Mouse (Mus musculus) heart, embryonic 12.5 days (tissue): ENCODE measurements at regions not wholly inside any gene's neighbourhood (a gene's known extent, or its start where the extent isn't known, plus 50 kb on each side); places are given as distances from the start of the nearest gene placed in this dataset.

Experiments
- ATAC-seq: fragments of 200-750 bp; cut with Nextera tagmentation; 2 replicates; pipeline ENCODE4 v1.8.0; 2017; ENCODE audit warnings: moderate TSS enrichment, moderate library complexity; ENCODE audit not compliant: insufficient number of reproducible peaks, low FRiP score
- H3K27ac ChIP-seq: fragments of 300-500 bp; sonication (generic); 2 replicates; pipeline ENCODE4 v1.5.1; 2016; ENCODE audit warnings: mild to moderate bottlenecking, moderate library complexity; ENCODE audit not compliant: poor library complexity, severe bottlenecking
- H3K27me3 ChIP-seq: fragments of 300-500 bp; sonication (generic); replicated peaks from 2 replicates; pipeline ENCODE4 v1.6.1; 2016; ENCODE audit warnings: mild to moderate bottlenecking, moderate library complexity
- H3K36me3 ChIP-seq: fragments of 300-500 bp; sonication (generic); 2 replicates; pipeline ENCODE4 v1.6.1; 2016; ENCODE audit warnings: mild to moderate bottlenecking, moderate library complexity
- H3K4me1 ChIP-seq: fragments of 300-500 bp; sonication (generic); replicated peaks from 2 replicates; pipeline ENCODE4 v1.6.1; 2016; ENCODE audit warnings: mild to moderate bottlenecking
- H3K4me2 ChIP-seq: fragments of 300-500 bp; sonication (generic); 2 replicates; pipeline ENCODE4 v1.6.1; 2016; ENCODE audit warnings: mild to moderate bottlenecking, moderate library complexity
- H3K4me3 ChIP-seq: fragments of 300-500 bp; sonication (generic); 2 replicates; pipeline ENCODE4 v1.5.1; 2016; ENCODE audit warnings: mild to moderate bottlenecking
- H3K9ac ChIP-seq: fragments of 300-500 bp; sonication (generic); 2 replicates; pipeline ENCODE4 v1.6.1; 2016; ENCODE audit warnings: mild to moderate bottlenecking, moderate library complexity
- H3K9me3 ChIP-seq: fragments of 300-500 bp; sonication (generic); replicated peaks from 2 replicates; pipeline ENCODE4 v1.6.1; 2016; ENCODE audit warnings: mild to moderate bottlenecking, moderate library complexity
- WGBS: fragments of 180-500 bp; shearing (Covaris S2); methylation state at CpG from one replicate; pipeline ENCODE4 v1.1.7; 2016; 5-methylcytosine and 5-hydroxymethylcytosine counted together

DNA sequence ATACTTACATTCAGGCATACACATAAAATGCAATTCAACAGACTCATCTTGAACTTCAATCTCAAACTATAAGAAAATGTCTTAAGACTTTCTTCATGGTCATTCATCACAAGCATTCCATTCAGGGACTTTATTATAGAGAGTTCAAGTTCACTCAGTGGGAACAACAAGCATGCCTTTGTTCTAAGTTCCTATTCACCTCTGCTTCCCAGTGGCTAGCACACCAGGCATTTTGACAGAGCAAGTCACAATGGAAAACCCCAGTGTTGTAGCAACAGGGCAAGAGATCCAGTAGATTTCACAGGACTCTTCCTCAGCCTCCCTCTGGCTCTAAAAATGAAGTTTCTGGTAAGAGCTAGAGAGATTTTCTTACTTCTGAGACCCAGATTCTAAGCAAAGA lies 595.8 kb upstream of the Clint1 start:
- H3K27ac ChIP-seq = no peak overlapping the region
- H3K4me1 ChIP-seq = no peaks in the 10 kb centered on the region
- no peak for ATAC-seq

DNA sequence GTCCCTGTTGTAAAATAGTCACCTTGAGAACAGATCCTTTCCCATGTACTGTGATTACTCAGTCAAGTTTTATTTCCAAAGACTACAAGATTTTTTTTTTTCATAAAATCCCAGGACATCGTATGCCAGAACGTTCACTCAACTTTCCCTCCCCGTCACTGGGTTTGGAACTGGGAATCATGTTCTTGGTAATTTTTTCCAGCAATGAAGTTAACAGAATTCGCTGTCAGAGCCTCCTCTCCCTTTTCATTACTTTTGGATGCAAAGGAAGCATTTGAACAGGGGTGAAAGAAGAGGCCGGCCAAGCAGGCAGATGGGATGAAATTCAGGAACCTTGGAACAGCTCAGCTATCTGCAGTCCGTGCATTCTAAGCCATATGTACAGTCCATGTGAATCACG lies 589.7 kb upstream of the Clint1 start:
- ATAC-seq = no peak
- Histone ChIP-seq H3K4me1 (no peaks in the 10 kb centered on the region), H3K36me3 (no peaks in the 10 kb centered on the region), H3K27me3 (no peaks in the 10 kb centered on the region), H3K4me2 (no peak overlapping the region), H3K9ac (no peak overlapping the region), H3K27ac (no peak overlapping the region), H3K4me3 (no peak overlapping the region), H3K9me3 (no peaks in the 10 kb centered on the region)
- WGBS = 80% methylated on average over 7 of the region's 7 CpGs

More for the DNA sequence above, 595.8 kb upstream of the Clint1 start:
- H3K4me3 ChIP-seq = no peak overlapping the region
- H3K27me3 ChIP-seq = no peaks in the 10 kb centered on the region
- H3K9ac ChIP-seq = no peak overlapping the region
- H3K9me3 ChIP-seq = peaks cover 5% of the 10 kb centered on the region; the same call in 1 of the 2 replicates
- H3K4me2 ChIP-seq = no peak overlapping the region
- H3K36me3 ChIP-seq = no peaks in the 10 kb centered on the region

DNA sequence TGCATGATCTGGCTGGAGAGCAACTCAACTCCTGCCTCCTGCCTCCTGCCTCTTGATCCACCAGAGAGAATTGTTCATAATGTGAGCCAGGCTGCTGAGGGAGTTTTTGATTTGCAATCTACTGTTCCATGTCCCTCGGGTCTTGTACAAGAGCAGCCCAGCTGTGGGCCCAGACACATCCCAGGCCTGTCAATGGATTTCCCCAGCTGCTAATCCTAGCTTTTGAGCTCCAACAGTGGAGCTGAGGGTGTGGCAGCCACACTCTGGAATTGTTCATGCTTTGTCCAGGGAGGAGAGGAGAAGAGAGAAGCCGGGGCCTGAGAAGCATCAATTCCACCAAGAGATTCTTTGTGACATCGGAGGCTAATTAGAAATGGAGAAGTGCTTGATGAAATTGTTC lies 587.9 kb upstream of the Clint1 start:
- Histone ChIP-seq H3K27me3 (no peaks in the 10 kb centered on the region), H3K4me2 (no peak overlapping the region), H3K4me3 (no peak overlapping the region), H3K36me3 (no peaks in the 10 kb centered on the region), H3K9ac (no peak overlapping the region), H3K27ac (no peak overlapping the region), H3K4me1 (no peaks in the 10 kb centered on the region), H3K9me3 (no peaks in the 10 kb centered on the region)
- 63% methylated on average over 3 of the region's 3 CpGs for WGBS
- no peak for ATAC-seq

DNA sequence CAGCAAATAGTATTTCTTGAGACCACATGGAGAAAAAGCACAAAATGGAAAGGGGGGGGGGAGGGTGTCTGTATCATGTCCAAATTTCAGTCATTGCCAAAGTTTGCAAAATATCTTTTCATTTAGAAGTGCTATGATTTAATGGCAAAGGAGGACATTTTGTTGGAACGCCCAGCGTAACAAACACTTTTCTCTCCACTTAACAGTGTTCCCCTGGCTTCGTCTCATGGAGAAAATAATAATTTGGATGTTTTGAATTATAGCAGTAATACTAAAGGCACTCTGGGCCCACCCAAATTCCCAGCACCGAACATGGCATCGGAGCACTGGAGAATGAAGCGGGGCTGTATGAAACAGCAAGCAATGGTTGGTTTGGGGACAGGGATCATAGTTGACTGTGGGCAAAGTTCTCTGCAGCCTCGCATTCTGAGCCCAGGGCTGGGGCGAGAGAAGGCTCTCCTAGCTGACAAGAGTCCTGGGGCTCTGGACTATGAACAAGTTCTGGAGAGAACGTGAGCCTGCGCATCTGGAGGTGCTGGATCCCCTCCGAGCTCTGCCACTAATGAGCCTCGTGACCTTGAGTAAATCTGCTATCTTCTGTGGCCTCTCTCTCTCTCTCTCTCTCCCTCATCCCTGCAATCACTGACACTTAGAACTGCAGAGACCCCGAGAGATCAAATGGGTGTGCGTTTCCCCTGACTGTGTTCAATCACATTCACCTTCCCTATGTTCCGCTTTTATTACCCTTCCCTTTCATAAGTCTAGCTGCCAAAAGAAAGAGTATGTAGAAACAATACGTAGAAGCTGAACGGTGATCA lies 586.5 kb upstream of the Clint1 start:
- H3K4me3 ChIP-seq = no peak overlapping the region
- no peak for ATAC-seq
- H3K27ac ChIP-seq = no peak overlapping the region

DNA sequence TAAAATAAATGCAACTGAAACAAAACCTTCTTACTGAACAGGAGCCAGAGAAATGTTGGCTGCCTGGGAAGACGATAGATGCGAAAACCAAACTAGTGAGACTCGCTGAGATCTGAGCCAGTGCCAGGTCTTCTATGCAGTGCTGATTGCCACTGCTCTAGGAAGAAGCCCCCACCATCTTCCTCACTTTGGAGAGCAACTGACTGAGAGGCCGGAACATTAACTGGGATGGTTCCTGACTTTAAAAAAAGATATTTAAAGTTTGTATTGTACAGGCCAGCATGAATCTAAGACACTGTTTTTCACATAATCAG lies 585.9 kb upstream of the Clint1 start:
- ATAC-seq = no peak
- no peak overlapping the region for H3K27ac ChIP-seq

More for the DNA sequence above, 586.5 kb upstream of the Clint1 start:
- no peak overlapping the region for H3K4me2 ChIP-seq
- no peak overlapping the region for H3K9ac ChIP-seq
- WGBS = 71% methylated on average over 17 of the region's 17 CpGs
- H3K9me3 ChIP-seq = no peaks in the 10 kb centered on the region
- no peaks in the 10 kb centered on the region for H3K27me3 ChIP-seq
- H3K36me3 ChIP-seq = no peaks in the 10 kb centered on the region
- H3K4me1 ChIP-seq = no peaks in the 10 kb centered on the region

DNA sequence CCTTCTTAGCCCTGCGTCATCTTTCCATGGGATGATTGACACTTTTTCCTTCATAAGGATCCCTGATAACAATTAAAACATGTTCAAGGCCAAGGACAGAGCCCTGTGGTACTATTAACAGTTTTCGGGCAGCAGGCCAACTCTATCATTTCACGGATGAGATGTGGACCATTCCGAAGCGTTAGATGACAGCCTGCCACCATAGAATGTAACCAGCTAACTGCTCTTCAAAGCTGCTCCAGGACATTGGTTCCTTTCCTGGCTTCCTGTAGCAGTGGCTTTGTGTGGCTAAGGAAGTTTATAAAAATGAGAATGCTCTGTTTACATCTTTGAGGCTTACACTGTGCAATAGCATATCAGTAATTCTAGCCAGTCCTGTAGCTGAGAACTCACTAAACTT lies 582.6 kb upstream of the Clint1 start:
- no peaks in the 10 kb centered on the region for H3K4me1 ChIP-seq
- ATAC-seq = no peak
- 52% methylated on average over 5 of the region's 5 CpGs for WGBS
- no peaks in the 10 kb centered on the region for H3K9me3 ChIP-seq
- no peak overlapping the region for H3K4me2 ChIP-seq
- H3K27me3 ChIP-seq = no peaks in the 10 kb centered on the region
- no peak overlapping the region for H3K4me3 ChIP-seq
- no peak overlapping the region for H3K9ac ChIP-seq
- no peaks in the 10 kb centered on the region for H3K36me3 ChIP-seq
- H3K27ac ChIP-seq = no peak overlapping the region

More for the DNA sequence above, 585.9 kb upstream of the Clint1 start:
- Histone ChIP-seq H3K4me3 (no peak overlapping the region), H3K9ac (no peak overlapping the region), H3K4me1 (no peaks in the 10 kb centered on the region), H3K9me3 (no peaks in the 10 kb centered on the region), H3K27me3 (no peaks in the 10 kb centered on the region), H3K4me2 (no peak overlapping the region), H3K36me3 (no peaks in the 10 kb centered on the region)
- WGBS = 78% methylated on average over 4 of the region's 4 CpGs

DNA sequence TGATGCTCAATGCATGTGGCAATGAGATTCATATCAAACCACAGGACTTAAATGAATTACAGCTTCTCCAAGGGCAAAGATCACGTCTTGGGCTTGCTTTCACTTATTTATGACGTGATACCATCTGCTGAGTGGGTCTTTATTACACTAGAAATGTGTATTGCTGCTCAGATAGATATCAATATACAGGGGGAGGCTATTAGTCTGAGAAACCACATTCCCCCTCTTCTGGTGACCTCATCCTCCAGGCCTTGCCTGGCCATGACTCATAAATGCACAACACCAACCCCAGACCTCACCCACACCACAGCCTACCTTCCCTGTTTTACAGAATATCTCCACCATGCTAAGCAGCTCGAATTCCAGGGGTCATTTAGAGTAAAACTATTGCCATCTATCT lies 580.6 kb upstream of the Clint1 start:
- Histone ChIP-seq H3K27me3 (no peaks in the 10 kb centered on the region), H3K4me2 (no peak overlapping the region), H3K9ac (no peak overlapping the region), H3K4me3 (no peak overlapping the region), H3K36me3 (no peaks in the 10 kb centered on the region), H3K4me1 (no peaks in the 10 kb centered on the region; the same call in 1 of the 2 replicates), H3K9me3 (no peaks in the 10 kb centered on the region), H3K27ac (no peak overlapping the region)
- 52% methylated on average over 3 of the region's 3 CpGs for WGBS
- no peak for ATAC-seq

DNA sequence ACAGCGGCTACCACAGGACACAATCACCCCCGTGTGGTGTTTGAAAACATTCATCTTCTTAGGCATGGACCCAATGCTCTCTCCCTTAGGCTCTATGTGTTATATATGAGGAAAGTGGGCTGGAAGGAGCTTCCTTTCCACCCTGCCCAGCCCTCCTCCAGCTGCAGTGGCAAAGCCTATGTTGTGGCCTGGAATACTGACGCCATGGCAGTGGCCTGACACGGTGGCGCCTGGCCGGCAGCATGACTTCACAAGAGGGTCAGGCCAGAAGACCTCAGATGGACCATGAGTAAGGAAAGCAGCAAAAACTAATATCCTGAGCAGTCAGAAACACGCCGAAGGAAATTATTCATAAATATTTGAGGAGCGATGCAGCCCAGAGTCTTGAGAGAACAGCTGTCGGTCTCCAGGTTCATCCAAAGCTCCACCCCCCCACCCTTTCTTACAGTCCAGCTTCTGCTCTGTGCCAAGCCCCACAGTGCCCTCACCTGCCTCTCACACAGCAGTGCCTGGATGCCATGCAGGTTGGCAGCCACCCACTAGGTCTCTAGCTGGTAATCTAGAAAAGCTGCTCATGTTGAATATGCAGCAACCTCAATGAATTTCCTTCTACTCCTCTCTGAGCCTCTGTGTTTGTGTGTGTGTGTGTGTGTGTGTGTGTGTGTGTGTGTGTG lies 577.3 kb upstream of the Clint1 start:
- Histone ChIP-seq H3K9ac (no peak overlapping the region), H3K4me2 (no peak overlapping the region), H3K27me3 (no peaks in the 10 kb centered on the region), H3K4me3 (no peak overlapping the region), H3K27ac (no peak overlapping the region), H3K36me3 (no peaks in the 10 kb centered on the region), H3K9me3 (no peaks in the 10 kb centered on the region), H3K4me1 (no peaks in the 10 kb centered on the region; the same call in 1 of the 2 replicates)
- 82% methylated on average over 10 of the region's 10 CpGs for WGBS
- no peak for ATAC-seq

DNA sequence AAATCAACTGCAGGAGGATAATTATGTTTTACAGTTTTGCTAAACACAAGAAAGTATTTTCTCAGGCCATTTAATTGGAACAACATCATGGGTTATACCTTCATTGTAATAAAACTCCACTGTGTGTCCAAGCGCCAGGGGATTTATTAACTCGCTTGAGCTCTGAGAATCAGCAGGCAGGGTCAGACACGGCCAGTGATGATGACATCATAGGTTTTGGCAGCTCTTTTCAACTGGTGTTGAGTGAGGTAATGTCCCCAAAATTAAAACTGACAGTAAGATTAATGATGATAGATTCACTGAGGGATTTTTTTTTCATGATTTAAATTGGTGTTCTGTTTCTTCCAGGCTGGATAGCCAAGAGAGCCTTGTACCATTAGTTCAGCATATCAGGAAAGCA lies 576.7 kb upstream of the Clint1 start:
- 42% methylated on average over 3 of the region's 3 CpGs for WGBS
- ATAC-seq = no peak
- H3K27me3 ChIP-seq = no peaks in the 10 kb centered on the region
- H3K27ac ChIP-seq = no peak overlapping the region
- H3K4me1 ChIP-seq = no peaks in the 10 kb centered on the region; the same call in 1 of the 2 replicates
- no peak overlapping the region for H3K4me3 ChIP-seq
- no peaks in the 10 kb centered on the region for H3K9me3 ChIP-seq
- no peak overlapping the region for H3K4me2 ChIP-seq
- H3K9ac ChIP-seq = no peak overlapping the region
- no peaks in the 10 kb centered on the region for H3K36me3 ChIP-seq

DNA sequence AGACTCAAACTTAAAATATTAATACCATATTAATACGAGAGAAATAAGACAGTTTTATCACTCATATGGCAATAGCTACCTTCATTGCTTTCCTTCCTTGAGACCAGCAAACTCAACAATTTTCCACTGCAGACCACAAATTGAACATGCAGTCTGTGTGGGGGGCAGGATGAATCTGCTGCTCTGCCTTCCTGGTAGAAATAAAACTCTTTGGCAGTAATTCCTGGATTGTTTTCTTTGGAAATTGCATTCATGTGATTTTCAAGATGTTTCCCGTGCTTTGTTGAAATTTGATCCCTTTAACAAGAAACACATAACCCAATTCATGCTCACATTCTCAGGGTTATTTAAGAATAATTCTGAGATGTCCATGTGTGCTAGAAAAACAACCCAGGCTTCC lies 555.1 kb upstream of the Clint1 start:
- H3K4me2 ChIP-seq = no peak overlapping the region
- no peak overlapping the region for H3K9ac ChIP-seq
- no peaks in the 10 kb centered on the region for H3K27me3 ChIP-seq
- WGBS = 59% methylated on average over 2 of the region's 2 CpGs
- H3K36me3 ChIP-seq = no peaks in the 10 kb centered on the region
- no peaks in the 10 kb centered on the region for H3K4me1 ChIP-seq
- H3K27ac ChIP-seq = no peak overlapping the region
- H3K9me3 ChIP-seq = no peaks in the 10 kb centered on the region
- no peak overlapping the region for H3K4me3 ChIP-seq
- no peak for ATAC-seq

DNA sequence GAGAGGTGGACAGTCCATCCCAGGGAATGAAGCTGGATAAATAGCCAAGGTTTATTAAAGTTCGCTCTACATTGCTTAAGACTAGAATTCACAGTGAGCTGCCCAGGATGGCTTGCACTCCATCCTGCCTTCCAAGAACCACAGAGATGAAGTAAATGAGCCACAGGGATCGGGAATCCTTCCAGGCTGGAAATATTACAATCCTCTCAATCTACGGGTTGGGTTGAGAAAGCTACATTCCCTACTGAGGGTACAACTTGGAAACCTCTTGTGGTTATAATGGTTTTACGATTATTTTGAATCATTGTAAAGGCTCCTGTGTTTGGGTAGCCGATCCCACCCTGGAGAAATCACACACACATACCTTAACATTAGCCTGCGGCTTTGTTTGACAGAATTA lies 539.9 kb upstream of the Clint1 start:
- no peaks in the 10 kb centered on the region for H3K36me3 ChIP-seq
- H3K4me3 ChIP-seq = no peak overlapping the region
- H3K9me3 ChIP-seq = no peaks in the 10 kb centered on the region
- H3K27ac ChIP-seq = no peak overlapping the region
- no peaks in the 10 kb centered on the region for H3K4me1 ChIP-seq
- H3K27me3 ChIP-seq = no peaks in the 10 kb centered on the region
- 76% methylated on average over 6 of the region's 6 CpGs for WGBS
- H3K9ac ChIP-seq = no peak overlapping the region
- no peak for ATAC-seq
- no peak overlapping the region for H3K4me2 ChIP-seq

DNA sequence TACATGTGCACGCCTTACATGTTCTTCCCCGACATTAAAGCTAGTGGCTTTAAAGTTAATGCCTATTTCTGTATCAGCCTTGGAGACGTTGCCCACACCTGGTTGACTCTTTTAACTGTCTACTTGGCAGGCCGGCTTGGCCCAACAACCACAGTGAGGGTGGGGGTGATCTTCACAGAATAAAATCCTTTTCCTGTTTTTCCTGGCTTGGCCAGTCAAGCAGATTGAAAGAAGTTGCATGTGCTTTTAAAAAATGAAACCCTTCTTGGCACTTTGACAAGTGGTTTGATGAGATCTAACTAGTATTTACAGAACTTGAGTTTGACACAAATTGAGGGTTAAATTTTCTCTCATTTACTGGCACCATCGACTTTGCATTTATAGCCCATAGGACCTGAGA lies 528.1 kb upstream of the Clint1 start:
- Histone ChIP-seq H3K27ac (no peak overlapping the region), H3K4me2 (no peak overlapping the region), H3K4me3 (no peak overlapping the region), H3K9ac (no peak overlapping the region), H3K36me3 (no peaks in the 10 kb centered on the region), H3K9me3 (no peaks in the 10 kb centered on the region), H3K4me1 (no peaks in the 10 kb centered on the region), H3K27me3 (no peaks in the 10 kb centered on the region)
- WGBS = 81% methylated on average over 5 of the region's 5 CpGs
- ATAC-seq = no peak
